Mouse (Mus musculus): ENCODE measurements at regions not wholly inside any gene's neighbourhood (a gene's known extent, or its start where the extent isn't known, plus 50 kb on each side); places are given as distances from the start of the nearest gene placed in this dataset.

- DNase-seq (ENCODE audit: low read depth, low spot score): no peak
These were observed 104.2 kb upstream of the Arid2 start for GRCm38 (mm10) chr15:96183069-96183468.

- DNase-seq (ENCODE audit: low read depth, low spot score): peak; percentile 52
These were observed 102.7 kb upstream of the Arid2 start for GRCm38 (mm10) chr15:96184666-96185065.

DNA sequence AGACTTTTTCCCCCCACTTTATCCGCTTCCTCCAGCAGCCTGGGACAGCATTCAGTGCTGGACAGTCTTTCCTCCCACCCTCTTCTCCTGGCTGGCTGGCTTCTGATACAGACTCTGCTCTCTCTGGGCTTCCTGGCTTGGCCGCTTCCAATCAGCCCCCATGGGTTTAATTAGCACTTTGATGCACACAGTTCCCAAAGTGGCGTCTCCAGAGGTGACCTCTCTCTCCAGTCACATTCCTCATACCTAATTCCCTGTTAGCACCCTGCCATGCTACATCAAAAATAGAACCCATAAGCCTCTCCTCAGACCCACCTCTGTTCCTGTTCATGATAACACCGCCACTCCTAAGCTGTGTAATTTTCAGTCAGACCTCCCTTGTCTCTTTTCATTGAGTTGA is 101.9 kb upstream of the Arid2 start:
- DNase-seq (ENCODE audit: low read depth, low spot score): no peak

DNA sequence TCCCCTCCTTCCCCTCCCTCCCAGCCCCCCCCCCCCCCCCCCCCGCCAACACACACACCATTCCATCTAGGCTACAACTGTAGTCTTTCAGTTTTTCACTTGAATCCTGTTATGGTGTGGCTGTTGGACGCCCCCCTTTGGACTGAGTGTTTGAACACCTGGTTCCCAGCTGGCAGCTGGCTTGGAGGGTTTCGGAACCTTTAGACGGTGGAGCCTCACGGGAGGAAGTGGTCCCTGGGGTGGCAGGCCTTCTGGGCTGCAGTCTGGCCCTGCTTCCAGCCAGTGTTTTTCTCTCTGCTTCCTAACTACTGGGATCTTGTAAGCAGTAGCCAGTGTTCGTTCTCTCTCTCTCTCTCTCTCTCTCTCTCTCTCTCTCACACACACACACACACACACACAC is 101.4 kb upstream of the Arid2 start:
- DNase-seq (ENCODE audit: low read depth, low spot score): no peak

GRCm38 (mm10) chr15:96189551-96189950 is 97.8 kb upstream of the Arid2 start:
- no peak for DNase-seq (ENCODE audit: low read depth, low spot score)

- DNase-seq (ENCODE audit: low read depth, low spot score): no peak
These were observed 89.9 kb upstream of the Arid2 start for GRCm38 (mm10) chr15:96197413-96197812.

DNA sequence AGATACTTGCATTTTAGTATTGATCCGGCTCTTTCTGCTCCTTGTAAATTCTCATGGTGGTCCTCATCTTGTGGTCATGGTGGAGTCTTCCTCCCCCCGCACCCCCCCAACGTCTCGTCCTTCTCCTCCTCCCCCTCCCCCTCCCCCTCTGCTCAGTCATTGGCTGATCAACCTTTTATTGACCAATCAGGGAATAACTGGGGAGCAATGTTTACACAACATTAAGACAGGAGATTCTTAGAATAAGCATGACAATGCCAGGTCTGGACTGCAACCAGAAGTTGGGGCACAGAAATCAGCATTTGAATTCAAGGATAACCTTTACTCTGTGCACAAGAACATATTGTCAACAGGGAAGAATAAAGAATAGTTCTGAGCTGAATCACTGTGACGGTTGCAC is 89.4 kb upstream of the Arid2 start:
- no peak for DNase-seq (ENCODE audit: low read depth, low spot score)

DNA sequence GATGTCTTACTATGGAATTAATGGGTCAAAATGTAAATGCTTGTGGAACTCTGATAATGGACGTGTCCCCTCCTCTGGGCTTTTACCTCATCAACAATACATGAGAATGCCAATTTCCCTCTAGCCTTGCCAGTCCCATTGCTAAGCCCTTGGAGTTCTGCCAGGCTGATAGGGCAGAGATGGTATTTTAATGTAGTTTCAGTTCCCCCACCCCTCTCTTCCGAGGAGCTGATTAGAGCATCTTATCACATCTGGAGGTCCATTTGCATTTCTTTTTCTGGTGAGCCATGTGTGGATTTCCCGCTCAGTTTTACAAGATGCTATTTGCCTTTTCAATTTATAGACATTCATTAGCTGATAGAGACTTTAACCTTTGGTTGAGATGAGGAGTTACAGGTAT is 86.0 kb upstream of the Arid2 start:
- DNase-seq (ENCODE audit: low read depth, low spot score): no peak

- no peak for DNase-seq (ENCODE audit: low read depth, low spot score)
These were observed 85.4 kb upstream of the Arid2 start for GRCm38 (mm10) chr15:96201701-96202460.

DNA sequence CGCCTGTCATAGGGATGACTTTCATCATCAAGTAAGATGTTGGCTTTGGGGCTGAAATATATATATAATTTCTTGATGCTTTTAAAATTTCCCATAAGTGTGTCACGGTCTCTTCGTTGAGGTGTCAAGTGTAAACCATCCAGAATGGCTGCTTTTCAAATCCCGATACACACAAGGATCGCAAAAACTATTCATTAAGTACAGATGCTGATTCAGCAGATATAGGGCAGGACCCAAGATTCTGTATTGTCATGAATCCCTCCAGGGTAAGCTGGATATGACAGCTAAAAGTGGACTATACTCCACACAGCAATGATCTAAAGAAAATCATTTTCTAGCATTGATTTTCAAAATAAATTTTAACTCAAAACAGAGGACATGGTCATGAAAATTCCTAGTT is 83.1 kb upstream of the Arid2 start:
- DNase-seq (ENCODE audit: low read depth, low spot score): no peak

DNA sequence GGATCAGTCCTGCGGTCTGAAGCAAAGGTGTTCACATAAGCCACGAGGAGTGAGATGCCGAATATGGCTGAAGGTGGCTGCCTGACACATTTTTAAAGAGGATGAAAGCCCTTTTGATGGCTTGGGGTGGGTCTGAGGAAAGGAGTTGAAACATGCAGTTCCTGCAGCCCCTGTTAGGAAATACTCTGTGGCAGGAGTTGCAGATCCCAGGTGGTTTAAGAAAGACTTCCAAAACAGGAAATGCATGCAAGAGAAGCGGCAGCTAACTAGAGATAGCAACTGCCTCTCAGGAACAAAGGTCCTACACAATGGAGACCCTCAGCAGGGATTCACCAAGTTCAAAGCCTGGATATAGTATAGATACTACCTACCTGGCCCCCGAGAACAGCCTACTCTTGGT is 82.7 kb upstream of the Arid2 start:
- no peak for DNase-seq (ENCODE audit: low read depth, low spot score)

- DNase-seq (ENCODE audit: low read depth, low spot score): no peak
These were observed 76.5 kb upstream of the Arid2 start for GRCm38 (mm10) chr15:96210721-96211400.

- DNase-seq (ENCODE audit: low read depth, low spot score): no peak
These were observed 73.6 kb upstream of the Arid2 start for GRCm38 (mm10) chr15:96213541-96214312.

DNA sequence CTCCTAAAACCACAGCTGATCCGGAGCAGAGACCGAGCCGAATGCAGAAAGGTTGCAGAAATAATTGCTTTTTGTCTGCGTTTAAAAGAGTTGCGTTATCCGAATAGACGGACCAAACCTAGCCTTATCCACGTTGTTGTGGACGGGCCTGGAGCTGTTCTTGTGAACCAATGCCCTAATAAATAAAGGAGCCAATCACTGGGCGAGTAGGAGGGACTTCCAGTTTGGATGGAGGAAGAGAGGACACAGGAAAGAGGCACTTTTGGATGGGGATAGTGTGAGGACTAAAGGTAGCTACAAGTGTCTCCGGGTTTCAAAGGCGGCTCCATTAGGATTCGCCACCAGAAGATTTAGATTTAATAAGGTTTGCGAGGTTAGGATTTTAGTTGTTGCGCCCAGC is 69.4 kb upstream of the Arid2 start:
- DNase-seq (ENCODE audit: low read depth, low spot score): no peak

DNA sequence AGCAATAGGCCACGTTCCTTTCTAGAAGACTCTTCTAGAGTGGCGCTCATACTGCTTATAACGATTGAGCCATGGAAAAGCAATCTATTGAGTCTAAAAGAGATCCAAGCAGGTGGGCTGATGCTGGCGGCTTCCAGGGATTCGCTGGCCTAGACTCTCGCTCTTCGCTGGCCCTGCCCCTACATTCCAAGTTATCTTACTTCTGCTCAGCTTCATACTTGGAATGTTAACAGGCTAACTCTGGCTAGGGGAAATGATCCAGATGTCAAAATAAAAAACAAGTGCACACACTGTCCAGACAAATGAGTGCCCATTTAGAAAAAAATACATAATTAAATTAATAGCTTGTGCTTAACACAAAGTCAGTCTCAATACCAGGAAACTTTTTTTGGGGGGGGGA is 67.6 kb upstream of the Arid2 start:
- DNase-seq (ENCODE audit: low read depth, low spot score): no peak

GRCm38 (mm10) chr15:96231969-96232368 is 55.3 kb upstream of the Arid2 start:
- DNase-seq (ENCODE audit: low read depth, low spot score): no peak

GRCm38 (mm10) chr15:96233113-96233512 is 54.2 kb upstream of the Arid2 start:
- no peak for DNase-seq (ENCODE audit: low read depth, low spot score)

GRCm38 (mm10) chr15:96234783-96235182 is 52.5 kb upstream of the Arid2 start:
- DNase-seq (ENCODE audit: low read depth, low spot score): no peak

Data from CD4-positive, CD25-positive, alpha-beta regulatory T cell, adult 2 months (primary cell).